Mouse (Mus musculus) C2C12 (cell line): Measurements from ENCODE around the gene Pnma1.

Experiments used
- CEBPB ChIP-seq: IDR thresholded peaks from one replicate; pipeline ENCODE4 v1.6.1; 2011; ENCODE audit warnings: low read depth, mild to moderate bottlenecking, control low read depth, moderate library complexity
- CTCF ChIP-seq: IDR thresholded peaks from one replicate; pipeline ENCODE4 v1.5.1; 2011; ENCODE audit not compliant: control insufficient read depth, insufficient read depth, insufficient read length
- MAX ChIP-seq: IDR thresholded peaks from one replicate; pipeline ENCODE4 v1.6.1; 2011; ENCODE audit warnings: mild to moderate bottlenecking, control low read depth
- MYOG ChIP-seq: IDR thresholded peaks from one replicate; pipeline ENCODE4 v1.6.1; 2011; ENCODE audit not compliant: control insufficient read depth, insufficient read length; ENCODE audit errors: extremely low read depth
- USF1 ChIP-seq: IDR thresholded peaks from one replicate; pipeline ENCODE4 v1.6.1; 2011; ENCODE audit warnings: low read depth, mild to moderate bottlenecking, control low read depth, moderate library complexity

GRCm38 (mm10) chr12:84174190-84174811 is 26.0 kb upstream of the Pnma1 start:
- TF ChIP-seq CTCF: no peak
- TF ChIP-seq CEBPB: no peak
- TF ChIP-seq MAX: no peak
- TF ChIP-seq MYOG: no peak
- no peak for TF ChIP-seq USF1
